Mouse (Mus musculus): ENCODE results near the gene Spg11.

- no peak for TF ChIP-seq CTCF (IDR thresholded peaks at IDR 0.05; ENCODE audit: extremely low read depth, insufficient read depth, low read length)
- TF ChIP-seq POLR2A (IDR thresholded peaks at IDR 0.05; ENCODE audit: extremely low read depth, insufficient read depth, low read length): peak; percentile 92
Measured at GRCm38 (mm10) chr2:122117961-122118958, at the start of gene Spg11.

Measured in cortical plate, adult 2 months (tissue).